Mouse (Mus musculus) urinary bladder, postnatal 10 days (tissue): Measurements from ENCODE around the gene Gm38119.
"Not testable (repeated sequence)": the region's sequence is repeated elsewhere in the genome, so short reads cannot be mapped to it uniquely, and the experiment has no call there.

Experiments
- DNase-seq: peaks from one replicate; pipeline ENCODE4 v3.0.0; 2022; ENCODE audit warnings: low spot score

The Gm38119 gene

DNA sequence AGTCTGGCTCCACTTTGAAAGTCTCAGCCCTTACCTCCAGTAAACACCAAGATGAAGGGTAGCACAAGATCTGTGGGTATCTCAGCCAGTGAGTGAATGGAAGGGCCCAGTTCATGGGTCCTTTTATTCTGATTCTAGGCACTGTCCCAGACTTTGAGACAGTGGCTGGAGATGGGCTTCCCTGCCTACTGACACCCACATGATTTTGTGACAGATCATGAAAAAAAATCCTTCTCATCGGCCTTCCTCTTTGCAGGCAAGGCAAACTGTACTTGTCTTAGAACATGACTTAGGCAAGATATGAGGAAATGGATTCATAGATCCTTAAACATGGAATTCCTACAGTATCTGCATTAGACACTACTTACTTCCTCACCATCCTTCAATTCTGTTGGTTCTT is at the start of gene Gm38119:
Gene Gm38119 (minus strand): TSS at position 101 of the 400 bp plus-strand sequence.
- no peak for DNase-seq

DNA sequence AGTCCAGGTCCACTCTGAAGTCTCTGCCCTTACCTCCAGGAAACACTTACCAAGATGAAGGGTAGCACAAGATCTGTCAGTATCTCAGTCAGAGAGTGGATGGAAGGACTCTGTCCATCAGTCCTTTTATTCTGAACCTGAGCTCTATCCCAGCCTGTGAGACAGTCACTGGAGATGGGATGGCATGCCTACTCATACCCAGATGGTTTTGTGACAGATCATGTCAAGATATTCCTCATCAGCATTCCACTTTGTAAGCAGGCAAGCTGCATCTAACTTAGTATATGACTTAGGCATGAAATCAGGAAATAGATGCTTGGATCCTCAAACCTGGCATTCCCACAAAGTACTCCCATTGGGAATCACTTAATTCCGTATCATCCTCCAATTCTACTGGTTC is 39.9 kb upstream of the Gm38119 start, which contains the start of gene Lce1i:
Gene Lce1i (minus strand): TSS at position 101 of the 400 bp plus-strand sequence.
- no peak for DNase-seq

DNA sequence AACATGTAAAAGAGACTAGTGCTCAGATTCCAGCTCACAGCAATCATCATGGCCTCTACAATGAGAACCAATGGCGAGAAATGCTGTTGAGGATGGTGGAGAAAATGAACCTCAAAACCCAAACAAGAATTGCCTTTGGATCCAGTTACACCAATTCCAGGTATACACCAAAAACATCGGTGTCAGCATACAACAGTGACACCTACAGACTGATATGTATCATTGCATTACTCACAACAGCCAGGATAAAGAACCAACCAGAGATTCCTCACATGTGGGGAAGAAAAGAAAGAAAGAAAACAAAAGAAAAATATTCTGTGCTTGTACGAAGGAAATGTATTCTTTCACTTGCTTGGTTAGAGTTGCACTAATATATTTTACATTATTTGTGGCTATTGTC is 32.7 kb upstream of the Gm38119 start:
- DNase-seq: no peak

DNA sequence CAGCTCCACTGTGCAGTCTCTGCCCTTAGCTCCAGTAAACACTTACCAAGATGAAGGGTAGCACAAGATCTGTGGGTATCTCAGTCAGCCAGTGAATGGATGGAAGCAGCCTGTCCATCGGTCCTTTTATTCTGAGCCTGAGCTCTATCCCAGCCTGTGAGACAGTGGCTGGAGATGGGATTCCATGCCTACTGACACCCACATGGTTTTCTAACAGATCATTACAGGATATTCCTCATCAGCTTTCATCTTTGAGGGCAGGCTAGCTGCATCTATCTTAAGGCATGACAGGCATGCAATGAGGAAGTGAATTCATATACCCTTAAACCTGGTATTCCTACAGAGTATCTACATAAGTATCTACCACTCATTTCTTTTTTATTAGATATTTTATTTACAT is 26.1 kb upstream of the Gm38119 start, which contains the start of gene Lce1h:
Gene Lce1h (minus strand): TSS at position 101 of the 400 bp plus-strand sequence.
- no peak for DNase-seq

DNA sequence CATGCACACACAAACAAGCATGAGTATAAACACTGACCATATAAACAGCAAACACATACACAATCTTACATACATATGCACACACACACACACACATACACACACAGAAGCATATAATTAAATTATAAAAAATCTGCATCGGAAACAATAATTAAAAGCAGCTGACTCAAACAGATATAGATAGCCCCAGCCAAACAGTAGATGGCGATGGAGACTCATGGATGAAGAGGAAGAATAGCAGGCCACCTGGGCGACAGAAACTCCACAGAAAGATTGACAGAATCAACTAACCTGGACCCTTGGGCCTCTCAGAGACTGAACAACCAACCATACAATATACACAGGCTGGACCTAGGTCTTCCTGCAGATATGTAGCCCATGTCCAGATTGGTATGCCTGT is 14.3 kb upstream of the Gm38119 start:
- DNase-seq: no peak

DNA sequence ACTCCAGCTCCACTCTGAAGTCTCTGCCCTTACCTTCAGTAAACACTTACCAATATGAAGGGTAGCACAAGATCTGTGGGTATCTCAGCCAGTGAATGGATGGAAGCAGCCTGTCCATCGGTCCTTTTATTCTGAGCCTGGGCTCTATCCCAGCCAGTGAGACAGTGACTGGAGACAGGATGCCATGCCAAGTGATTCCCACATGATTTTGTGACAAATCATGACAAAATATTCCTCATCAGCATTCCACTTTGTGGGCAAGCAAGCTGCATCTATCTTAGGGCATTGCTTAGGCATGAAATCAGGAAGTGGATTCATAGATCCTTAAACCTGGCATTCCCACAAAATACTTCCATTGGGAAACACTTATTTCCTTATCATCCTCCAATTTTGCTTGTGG is 13.3 kb upstream of the Gm38119 start, which contains the start of gene Lce1g:
Gene Lce1g (minus strand): TSS at position 101 of the 400 bp plus-strand sequence.
- no peak for DNase-seq

DNA sequence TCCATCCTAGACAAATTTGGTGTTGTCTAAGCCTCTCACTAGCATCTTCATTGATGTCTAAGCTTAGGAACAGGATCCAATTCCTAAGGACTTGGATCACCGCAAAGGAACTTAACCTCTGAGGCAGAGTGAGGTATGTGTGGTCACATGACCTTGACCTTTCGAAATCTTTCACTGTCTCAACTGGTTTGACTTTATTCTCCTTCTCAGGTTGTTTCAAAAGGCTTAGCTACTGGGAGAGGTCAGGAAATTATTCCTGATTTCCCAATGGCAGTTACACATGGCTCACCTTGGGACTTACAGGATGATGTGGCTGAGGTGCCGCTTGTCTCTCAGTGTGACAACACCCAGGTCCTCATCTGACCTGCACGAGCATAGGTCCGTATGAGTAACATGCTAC is 16.3 kb downstream of the Gm38119 start:
- DNase-seq: no peak

DNA sequence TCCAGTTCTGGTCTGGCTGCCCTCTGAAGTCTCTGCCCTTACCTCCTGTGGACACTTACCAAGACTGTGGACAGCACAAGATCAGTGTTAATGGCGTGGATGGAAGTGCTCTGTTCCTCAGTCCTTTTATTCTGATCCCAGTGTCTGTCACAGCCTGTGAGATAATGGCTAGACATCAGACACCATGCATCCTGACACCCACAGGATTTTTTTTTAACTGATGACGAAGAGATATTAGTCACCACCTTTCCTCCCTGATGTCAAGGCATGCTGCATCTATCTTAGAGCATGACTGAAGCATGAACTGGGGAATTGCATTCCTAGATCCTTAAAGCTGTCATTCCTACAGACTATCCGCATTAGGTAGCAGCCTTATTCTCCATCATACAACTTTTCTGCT is 18.6 kb downstream of the Gm38119 start, which contains the start of gene Lce1f:
Gene Lce1f (minus strand): TSS at position 101 of the 400 bp plus-strand sequence.
- no peak for DNase-seq

DNA sequence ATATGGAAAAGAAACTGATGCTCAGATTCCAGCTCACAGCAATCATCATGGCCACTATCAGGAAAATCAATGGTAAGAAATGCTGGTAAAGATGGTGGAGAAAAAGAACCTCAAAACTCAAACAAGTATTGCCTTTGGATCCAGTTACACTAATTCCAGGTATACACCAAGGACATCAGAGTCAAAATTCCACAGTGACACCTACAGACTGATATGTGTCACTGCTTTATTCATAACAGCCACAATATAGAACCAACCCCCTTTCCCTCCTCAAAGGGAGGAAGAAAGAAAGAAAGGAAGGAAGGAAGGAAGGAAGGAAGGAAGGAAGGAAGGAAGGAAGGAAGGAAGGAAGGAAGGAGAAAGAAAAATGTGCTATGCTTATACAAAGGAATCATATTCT is 23.8 kb downstream of the Gm38119 start:
- DNase-seq: no peak

DNA sequence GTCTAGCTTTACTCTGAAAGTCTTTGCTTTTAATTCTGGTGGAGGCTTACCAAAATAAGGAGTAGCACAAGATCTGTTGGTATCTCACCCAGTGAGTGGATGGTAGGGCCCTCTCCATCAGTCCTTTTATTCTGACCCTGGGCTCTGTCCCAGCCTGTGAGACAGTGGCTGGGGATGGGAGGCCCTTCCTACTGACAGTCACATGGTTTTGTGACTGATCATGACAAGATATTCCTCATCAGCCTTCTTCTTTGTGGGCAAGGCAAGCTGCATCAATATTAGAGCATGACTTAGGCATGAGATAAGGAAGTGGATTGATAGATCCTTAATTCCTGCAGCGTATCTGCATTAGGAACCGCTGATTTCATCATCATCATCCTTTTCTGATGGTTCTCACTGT is 29.9 kb downstream of the Gm38119 start, which contains the start of gene Lce1e:
Gene Lce1e (minus strand): TSS at position 101 of the 400 bp plus-strand sequence.
- no peak for DNase-seq

DNA sequence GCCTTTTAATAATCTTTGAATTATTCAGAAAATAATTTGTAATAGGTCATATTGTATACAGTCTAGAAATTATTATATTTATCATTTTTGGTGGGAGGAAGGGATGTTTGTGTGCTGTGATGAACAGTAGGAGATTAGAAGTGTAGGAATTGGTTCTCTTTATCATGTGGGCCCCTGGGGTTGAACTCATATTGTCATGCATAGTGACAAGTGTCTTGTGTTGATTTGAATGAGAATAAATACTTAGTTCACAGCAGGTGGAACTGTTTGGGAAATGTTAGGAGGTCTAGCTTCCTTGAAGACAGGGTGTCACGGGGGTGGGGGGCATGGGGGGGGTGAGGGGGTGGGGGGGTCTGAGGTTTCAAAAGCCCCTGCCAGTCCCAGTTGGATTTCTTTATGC is 44.3 kb downstream of the Gm38119 start:
- DNase-seq: no peak

DNA sequence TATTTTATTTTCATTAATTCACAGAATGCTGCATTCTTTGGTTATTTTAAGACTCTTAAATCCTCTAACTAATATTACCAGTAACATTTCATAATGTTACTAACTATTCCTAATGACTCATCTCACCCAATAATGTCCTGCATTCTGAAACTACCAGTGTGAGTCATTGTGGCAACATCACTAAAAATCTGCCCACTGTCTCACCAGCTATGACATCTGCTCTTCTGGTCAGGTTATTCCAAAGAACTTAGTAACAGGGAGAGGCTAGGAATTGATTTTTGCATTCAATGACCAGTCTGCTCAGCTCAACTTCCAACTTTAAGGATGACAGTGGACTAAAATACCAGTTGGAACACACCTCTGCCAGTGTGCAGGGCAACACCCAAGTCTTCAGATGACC is 47.2 kb downstream of the Gm38119 start:
- no peak for DNase-seq

DNA sequence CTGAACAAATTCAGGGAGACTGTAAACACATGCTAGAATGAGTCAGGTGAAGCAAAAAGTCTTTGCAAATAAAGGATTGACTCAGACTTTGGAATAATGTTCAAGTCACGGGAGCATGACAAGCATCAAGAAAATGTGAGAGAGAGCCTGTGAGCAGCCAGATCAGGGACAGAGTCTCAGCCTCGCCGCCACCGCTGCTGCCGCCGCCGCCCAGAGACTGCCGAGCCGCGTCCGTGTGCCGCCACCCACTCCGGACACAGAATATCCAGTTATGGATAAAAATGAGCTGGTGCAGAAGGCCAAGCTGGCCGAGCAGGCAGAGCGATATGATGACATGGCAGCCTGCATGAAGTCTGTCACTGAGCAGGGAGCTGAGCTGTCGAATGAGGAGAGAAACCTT is 49.7 kb downstream of the Gm38119 start:
- DNase-seq: not testable (repeated sequence)
